Mouse (Mus musculus): ENCODE measurements around the gene Lrrc73. TPM values are rescaled to one million over a fixed set of nuclear protein-coding genes. Genes with fewer than 3 reads are reported as not detected.

Gene Lrrc73
- polyA plus RNA-seq (2015; fragmentation: Nextera tagmentation; extraction: Ambion mirVana): 0.73 and 0.79 TPM in 2 replicates

DNA sequence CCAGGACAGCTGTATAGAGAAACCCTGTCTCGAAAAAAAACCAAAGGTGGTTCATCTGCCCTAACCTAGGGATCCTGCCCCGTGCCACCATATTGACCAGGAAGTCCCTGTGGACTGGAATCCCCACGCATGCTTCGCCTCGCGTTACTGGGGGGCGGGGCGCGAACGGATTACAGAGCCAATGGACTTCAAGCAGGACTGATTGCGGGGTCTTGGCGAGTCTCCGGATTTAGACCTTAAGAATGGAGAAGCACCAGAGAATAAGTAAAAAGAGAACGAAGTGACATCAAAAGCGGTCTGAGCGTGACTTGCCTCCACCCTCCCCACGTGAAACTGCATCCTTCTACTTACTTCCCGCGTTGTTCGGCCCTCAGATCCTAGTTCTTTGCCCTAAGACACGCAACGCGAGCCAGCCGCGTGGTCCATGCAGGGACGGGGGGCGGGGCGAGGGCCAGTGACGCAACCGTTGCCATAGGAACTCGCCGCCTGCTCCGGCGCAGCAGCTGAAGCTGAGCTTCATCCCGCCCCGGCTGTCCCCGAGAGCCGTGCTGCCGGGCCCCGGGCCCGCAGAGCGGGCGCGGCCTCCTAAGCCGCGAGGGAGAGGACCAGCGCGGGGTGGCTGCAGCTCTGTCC, at the start of gene Lrrc73:
Gene Lrrc73, plus strand, starts transcription at position 80 of the 633 bp plus-strand sequence.
- peak; percentile 90 for DNase-seq (ENCODE audit: low spot score)
- Histone ChIP-seq H3K9me3 (ENCODE audit: control insufficient read depth, low read length) (no peaks in the 10 kb centered on the region), H3K4me3 (ENCODE audit: low read depth, low read length) (peak within 1 kb of the TSS; percentile 58), H3K9ac (ENCODE audit: low read length) (peak within 1 kb of the TSS; percentile 53), H3K4me2 (replicated peaks; ENCODE audit: low read depth) (peak within 1 kb of the TSS; percentile 98), H3K27me3 (ENCODE audit: control insufficient read depth, insufficient read depth, low read length) (no peaks in the 10 kb centered on the region), H3K4me1 (replicated peaks; ENCODE audit: control insufficient read depth, insufficient read depth) (0 out of 2 replicates have a peak, but pooled peaks cover 4% of the 10 kb centered on the region), H3K27ac (replicated peaks) (no peak within 1 kb of the TSS), H3K36me3 (ENCODE audit: control insufficient read depth, insufficient read depth, low read length) (peaks cover 21% of the 10 kb centered on the region)
- TF ChIP-seq CTCF (IDR thresholded peaks at IDR 0.05; ENCODE audit: low read depth) (no peak), EP300 (optimal IDR thresholded peaks at IDR 0.05) (no peak)
- peak; percentile 67 for ATAC-seq (ENCODE audit: low FRiP score, low TSS enrichment)
- 2% methylated on average over 44 of the region's 48 CpGs for WGBS

DNA sequence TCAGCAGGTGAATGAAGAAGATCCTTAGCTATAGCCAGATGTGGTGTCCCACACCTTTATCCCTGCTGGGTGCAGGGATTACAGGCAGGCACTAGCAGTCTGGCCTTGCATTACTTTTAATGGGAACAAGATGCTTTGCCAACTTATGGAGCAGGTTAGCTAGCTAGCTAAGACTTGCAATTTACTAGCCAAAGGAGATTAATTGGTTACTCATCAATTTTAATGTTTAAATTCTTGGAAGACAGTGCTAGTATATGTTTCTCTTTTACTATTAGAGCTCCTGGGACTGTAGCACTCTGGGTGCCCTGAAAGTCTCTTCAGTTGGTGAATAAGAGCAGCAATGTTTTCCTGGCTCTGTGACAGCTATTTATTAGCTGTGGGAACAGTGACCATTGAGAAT, 46.7 kb upstream of the Lrrc73 start:
- no peak for DNase-seq (ENCODE audit: low spot score)
- ATAC-seq (ENCODE audit: low FRiP score, low TSS enrichment): no peak
- Histone ChIP-seq H3K4me1 (replicated peaks; ENCODE audit: control insufficient read depth, insufficient read depth) (no peaks in the 10 kb centered on the region), H3K4me2 (replicated peaks; ENCODE audit: low read depth) (no peak overlapping the region), H3K9ac (ENCODE audit: low read length) (no peak overlapping the region), H3K9me3 (ENCODE audit: control insufficient read depth, low read length) (no peaks in the 10 kb centered on the region), H3K36me3 (ENCODE audit: control insufficient read depth, insufficient read depth, low read length) (peaks cover 28% of the 10 kb centered on the region), H3K4me3 (ENCODE audit: low read depth, low read length) (no peak overlapping the region), H3K27ac (replicated peaks) (no peak overlapping the region), H3K27me3 (ENCODE audit: control insufficient read depth, insufficient read depth, low read length) (no peaks in the 10 kb centered on the region)
- TF ChIP-seq CTCF (IDR thresholded peaks at IDR 0.05; ENCODE audit: low read depth) (no peak), EP300 (optimal IDR thresholded peaks at IDR 0.05) (no peak)

DNA sequence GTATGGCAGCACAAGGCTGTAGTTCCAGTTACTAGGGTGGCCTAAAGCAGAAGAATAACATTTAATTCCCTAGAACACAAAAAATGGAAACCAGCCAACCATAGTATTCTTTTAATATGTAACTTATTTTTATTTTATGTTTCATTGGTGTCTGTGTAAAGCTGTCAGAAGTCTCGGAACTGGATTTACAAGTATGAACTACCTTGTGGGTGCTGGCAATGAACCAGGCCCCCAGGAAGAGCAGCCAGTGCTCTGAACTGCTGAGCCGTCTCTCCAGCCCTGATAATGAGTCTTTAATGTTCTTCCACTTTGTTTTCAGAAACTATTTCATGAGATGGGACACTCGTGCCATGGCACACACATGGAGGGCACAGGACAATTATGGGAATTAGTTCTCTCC, 42.8 kb upstream of the Lrrc73 start:
- no peaks in the 10 kb centered on the region for H3K4me1 ChIP-seq (replicated peaks; ENCODE audit: control insufficient read depth, insufficient read depth)
- no peaks in the 10 kb centered on the region for H3K27me3 ChIP-seq (ENCODE audit: control insufficient read depth, insufficient read depth, low read length)
- WGBS: 72% methylated on average over 3 of the region's 3 CpGs
- no peak overlapping the region for H3K4me3 ChIP-seq (ENCODE audit: low read depth, low read length)
- no peak for DNase-seq (ENCODE audit: low spot score)
- ATAC-seq (ENCODE audit: low FRiP score, low TSS enrichment): no peak
- no peak overlapping the region for H3K4me2 ChIP-seq (replicated peaks; ENCODE audit: low read depth)
- peaks cover 42% of the 10 kb centered on the region for H3K36me3 ChIP-seq (ENCODE audit: control insufficient read depth, insufficient read depth, low read length)
- H3K9ac ChIP-seq (ENCODE audit: low read length): no peak overlapping the region
- H3K9me3 ChIP-seq (ENCODE audit: control insufficient read depth, low read length): no peaks in the 10 kb centered on the region
- H3K27ac ChIP-seq (replicated peaks): no peak overlapping the region
- TF ChIP-seq CTCF (IDR thresholded peaks at IDR 0.05; ENCODE audit: low read depth): no peak
- no peak for TF ChIP-seq EP300 (optimal IDR thresholded peaks at IDR 0.05)

DNA sequence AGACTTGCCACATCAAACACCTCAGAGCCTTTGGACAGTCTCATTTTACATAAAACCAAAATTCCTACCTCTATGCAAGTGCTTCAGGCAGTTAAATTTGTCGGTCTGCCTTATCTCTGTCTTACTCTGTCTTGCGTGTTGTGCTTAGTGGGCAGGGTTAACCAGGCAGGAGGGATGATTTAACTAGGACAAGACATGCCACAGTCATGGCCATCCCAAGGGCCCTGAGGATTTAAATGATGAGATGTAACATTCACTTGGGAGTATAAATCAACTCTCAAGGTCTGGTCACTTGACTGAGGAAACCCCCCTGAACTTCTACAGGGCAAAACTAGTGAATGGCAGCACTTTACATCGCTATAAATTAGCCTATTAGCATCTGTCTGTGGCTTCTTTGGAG, 31.7 kb upstream of the Lrrc73 start:
- Histone ChIP-seq H3K36me3 (ENCODE audit: control insufficient read depth, insufficient read depth, low read length) (peaks cover 47% of the 10 kb centered on the region), H3K9me3 (ENCODE audit: control insufficient read depth, low read length) (no peaks in the 10 kb centered on the region), H3K4me3 (ENCODE audit: low read depth, low read length) (no peak overlapping the region), H3K27ac (replicated peaks) (no peak overlapping the region), H3K4me1 (replicated peaks; ENCODE audit: control insufficient read depth, insufficient read depth) (no peaks in the 10 kb centered on the region), H3K9ac (ENCODE audit: low read length) (no peak overlapping the region), H3K27me3 (ENCODE audit: control insufficient read depth, insufficient read depth, low read length) (no peaks in the 10 kb centered on the region), H3K4me2 (replicated peaks; ENCODE audit: low read depth) (no peak overlapping the region)
- no peak for TF ChIP-seq EP300 (optimal IDR thresholded peaks at IDR 0.05)
- TF ChIP-seq CTCF (IDR thresholded peaks at IDR 0.05; ENCODE audit: low read depth): no peak
- DNase-seq (ENCODE audit: low spot score) (no peak), ATAC-seq (ENCODE audit: low FRiP score, low TSS enrichment) (no peak)
- 94% methylated on average over 3 of the region's 3 CpGs for WGBS

DNA sequence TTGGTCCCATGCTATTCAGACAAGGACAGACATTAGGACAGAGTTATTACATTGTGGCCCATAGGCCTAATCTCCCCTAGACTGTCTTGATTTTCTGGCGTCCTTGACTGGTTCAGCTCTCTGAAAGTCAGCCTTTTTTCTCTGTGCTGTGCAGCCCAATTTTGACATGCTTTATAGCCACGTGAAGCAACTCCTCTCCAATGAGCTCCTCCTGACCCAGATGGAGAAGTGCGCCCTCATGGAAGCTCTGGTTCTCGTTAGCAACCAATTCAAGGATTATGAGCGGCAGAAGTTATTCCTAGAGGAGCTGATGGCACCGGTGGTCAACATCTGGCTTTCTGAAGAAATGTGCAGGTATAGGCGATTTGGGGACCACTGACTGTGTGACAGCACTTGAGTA, 25.8 kb upstream of the Lrrc73 start:
- Histone ChIP-seq H3K27me3 (ENCODE audit: control insufficient read depth, insufficient read depth, low read length) (no peaks in the 10 kb centered on the region), H3K36me3 (ENCODE audit: control insufficient read depth, insufficient read depth, low read length) (peaks cover 36% of the 10 kb centered on the region), H3K4me3 (ENCODE audit: low read depth, low read length) (no peak overlapping the region), H3K9ac (ENCODE audit: low read length) (no peak overlapping the region), H3K27ac (replicated peaks) (no peak overlapping the region), H3K9me3 (ENCODE audit: control insufficient read depth, low read length) (no peaks in the 10 kb centered on the region), H3K4me2 (replicated peaks; ENCODE audit: low read depth) (no peak overlapping the region), H3K4me1 (replicated peaks; ENCODE audit: control insufficient read depth, insufficient read depth) (no peaks in the 10 kb centered on the region)
- TF ChIP-seq EP300 (optimal IDR thresholded peaks at IDR 0.05): no peak
- TF ChIP-seq CTCF (IDR thresholded peaks at IDR 0.05; ENCODE audit: low read depth): no peak
- no peak for ATAC-seq (ENCODE audit: low FRiP score, low TSS enrichment)
- 88% methylated on average over 7 of the region's 7 CpGs for WGBS
- no peak for DNase-seq (ENCODE audit: low spot score)

DNA sequence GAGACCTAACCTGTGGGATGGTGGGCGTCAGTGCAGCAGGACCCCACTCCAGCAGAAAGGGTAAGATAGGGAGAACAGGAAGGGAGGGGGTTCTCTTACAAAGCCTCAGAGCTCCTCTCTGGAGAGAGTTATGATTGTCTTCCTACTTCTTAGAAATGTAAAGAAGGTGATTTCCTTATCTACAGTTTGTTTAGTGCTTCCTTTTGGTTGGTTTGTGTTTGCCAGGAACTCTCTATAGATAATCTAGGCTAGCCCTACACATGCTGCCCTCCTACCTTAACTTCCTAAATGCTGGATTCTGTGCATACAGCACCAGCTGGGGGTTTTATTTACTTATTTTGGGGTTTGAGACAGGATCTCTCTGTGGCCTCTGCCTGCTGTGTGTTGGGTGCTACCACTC, 17.3 kb upstream of the Lrrc73 start:
- no peak for TF ChIP-seq EP300 (optimal IDR thresholded peaks at IDR 0.05)
- no peak for TF ChIP-seq CTCF (IDR thresholded peaks at IDR 0.05; ENCODE audit: low read depth)
- no peaks in the 10 kb centered on the region for H3K9me3 ChIP-seq (ENCODE audit: control insufficient read depth, low read length)
- no peaks in the 10 kb centered on the region for H3K27me3 ChIP-seq (ENCODE audit: control insufficient read depth, insufficient read depth, low read length)
- peaks cover 32% of the 10 kb centered on the region for H3K36me3 ChIP-seq (ENCODE audit: control insufficient read depth, insufficient read depth, low read length)
- no peak overlapping the region for H3K4me2 ChIP-seq (replicated peaks; ENCODE audit: low read depth)
- no peak overlapping the region for H3K9ac ChIP-seq (ENCODE audit: low read length)
- H3K4me3 ChIP-seq (ENCODE audit: low read depth, low read length): no peak overlapping the region
- no peak for DNase-seq (ENCODE audit: low spot score)
- WGBS: 88% methylated on average over 1 of the region's 1 CpGs
- H3K27ac ChIP-seq (replicated peaks): no peak overlapping the region
- no peak for ATAC-seq (ENCODE audit: low FRiP score, low TSS enrichment)
- H3K4me1 ChIP-seq (replicated peaks; ENCODE audit: control insufficient read depth, insufficient read depth): no peaks in the 10 kb centered on the region
